Mouse (Mus musculus) hindbrain, embryonic 16.5 days (tissue): ENCODE measurements around the gene Ube2e2. TPM values are rescaled to one million over a fixed set of nuclear protein-coding genes. Genes with fewer than 3 reads are reported as not detected.

ENCODE experiments used
- ATAC-seq: fragments of 200-750 bp; cut with Nextera tagmentation; 2 replicates; pipeline ENCODE4 v1.8.0; 2017; ENCODE audit warnings: moderate TSS enrichment, moderate library complexity
- H3K27ac ChIP-seq: fragments of 300-500 bp; sonication (generic); 2 replicates; pipeline ENCODE4 v1.5.1; 2014; ENCODE audit warnings: low read depth, mild to moderate bottlenecking, control low read depth, low read length, moderate library complexity
- H3K27me3 ChIP-seq: fragments of 300-500 bp; sonication (generic); replicated peaks from 2 replicates; pipeline ENCODE4 v1.6.1; 2014; ENCODE audit warnings: low read length; ENCODE audit not compliant: control insufficient read depth, insufficient read depth
- H3K36me3 ChIP-seq: fragments of 300-500 bp; sonication (generic); 2 replicates; pipeline ENCODE4 v1.6.1; 2014; ENCODE audit warnings: mild to moderate bottlenecking, low read length, moderate library complexity, mixed read lengths; ENCODE audit not compliant: control insufficient read depth, insufficient read depth
- H3K4me1 ChIP-seq: fragments of 300-500 bp; sonication (generic); 2 replicates; pipeline ENCODE4 v1.6.1; 2014; ENCODE audit warnings: low read depth, low read length; ENCODE audit not compliant: control insufficient read depth, insufficient read depth
- H3K4me2 ChIP-seq: fragments of 300-500 bp; sonication (generic); 2 replicates; pipeline ENCODE4 v1.6.1; 2014; ENCODE audit warnings: mild to moderate bottlenecking, low read length, control low read depth, moderate library complexity
- H3K4me3 ChIP-seq: fragments of 300-500 bp; sonication (generic); 2 replicates; pipeline ENCODE4 v1.5.1; 2014; ENCODE audit warnings: mild to moderate bottlenecking, low read length, control low read depth, moderate library complexity
- H3K9ac ChIP-seq: fragments of 300-500 bp; sonication (generic); 2 replicates; pipeline ENCODE4 v1.6.1; 2014; ENCODE audit warnings: low read depth, mild to moderate bottlenecking, control low read depth, low read length, moderate library complexity
- H3K9me3 ChIP-seq: fragments of 300-500 bp; sonication (generic); 2 replicates; pipeline ENCODE4 v1.6.1; 2014; ENCODE audit warnings: mild to moderate bottlenecking, low read length, moderate library complexity; ENCODE audit not compliant: control insufficient read depth
- WGBS: fragments of 180-500 bp; shearing (Covaris S2); extraction: QIAGEN DNeasy Blood & Tissue Kit; methylation state at CpG from one replicate; pipeline ENCODE4 v1.1.7; 2014; 5-methylcytosine and 5-hydroxymethylcytosine counted together
- polyA plus RNA-seq: library from polyadenylated mRNA; unstranded; fragments of >200 nt; fragmentation: Nextera tagmentation; extraction: Ambion mirVana; gene quantifications from 2 replicates; pipeline ENCODE4 v1.2.1, GENCODE M21; 2015

Ube2e2 gene
- polyA plus RNA-seq: 145 and 157 TPM in 2 replicates

GRCm38 (mm10) chr14:18893947-18894445, at the start of gene Ube2e2:
TSS of gene Ube2e2 (minus strand) at chr14:18894267.
- peak within 1 kb of the TSS; percentile 91 for H3K9ac ChIP-seq
- WGBS: under 1% methylated on average over 15 of the region's 22 CpGs

GRCm38 (mm10) chr14:18940068-18940467, 46.0 kb upstream of the Ube2e2 start:
- Histone ChIP-seq H3K4me3 (no peak overlapping the region), H3K4me2 (no peak overlapping the region), H3K9me3 (no peaks in the 10 kb centered on the region), H3K27me3 (no peaks in the 10 kb centered on the region), H3K4me1 (no peaks in the 10 kb centered on the region), H3K27ac (no peak overlapping the region), H3K9ac (no peak overlapping the region), H3K36me3 (no peaks in the 10 kb centered on the region)
- no peak for ATAC-seq

More at GRCm38 (mm10) chr14:18893947-18894445, at the start of gene Ube2e2:
- peak within 1 kb of the TSS; percentile 78 for H3K4me2 ChIP-seq
- no peaks in the 10 kb centered on the region; the same call in 1 of the 2 replicates for H3K9me3 ChIP-seq
- H3K36me3 ChIP-seq: no peaks in the 10 kb centered on the region
- H3K27me3 ChIP-seq: no peaks in the 10 kb centered on the region
- peak; percentile 79; the same call in 1 of the 2 replicates for ATAC-seq
- peak within 1 kb of the TSS; percentile 90 for H3K27ac ChIP-seq
- peak within 1 kb of the TSS; percentile 81 for H3K4me3 ChIP-seq
- peaks cover 3% of the 10 kb centered on the region; the same call in 1 of the 2 replicates for H3K4me1 ChIP-seq

- Histone ChIP-seq H3K36me3 (no peaks in the 10 kb centered on the region), H3K4me2 (no peak overlapping the region), H3K9me3 (no peaks in the 10 kb centered on the region), H3K27me3 (no peaks in the 10 kb centered on the region), H3K4me1 (no peaks in the 10 kb centered on the region), H3K4me3 (no peak overlapping the region), H3K27ac (no peak overlapping the region), H3K9ac (no peak overlapping the region)
- ATAC-seq: no peak
These were observed 9.5 kb upstream of the Ube2e2 start for GRCm38 (mm10) chr14:18903553-18903952.

GRCm38 (mm10) chr14:18893121-18893946, 733 bp downstream of the Ube2e2 start:
- Histone ChIP-seq H3K4me1 (peaks cover 3% of the 10 kb centered on the region; the same call in 1 of the 2 replicates), H3K4me3 (peak overlapping the region; percentile 81), H3K4me2 (peak overlapping the region; percentile 78), H3K9ac (peak overlapping the region; percentile 91), H3K27ac (peak overlapping the region; percentile 90), H3K9me3 (no peaks in the 10 kb centered on the region; the same call in 1 of the 2 replicates), H3K36me3 (no peaks in the 10 kb centered on the region), H3K27me3 (no peaks in the 10 kb centered on the region)
- WGBS: under 1% methylated on average over 45 of the region's 116 CpGs
- ATAC-seq: peak; percentile 94

GRCm38 (mm10) chr14:18889571-18889970, 4.5 kb downstream of the Ube2e2 start:
- Histone ChIP-seq H3K4me1 (peaks cover 3% of the 10 kb centered on the region; the same call in 1 of the 2 replicates), H3K27ac (no peak overlapping the region), H3K9ac (no peak overlapping the region), H3K4me2 (no peak overlapping the region), H3K9me3 (no peaks in the 10 kb centered on the region), H3K27me3 (no peaks in the 10 kb centered on the region), H3K4me3 (no peak overlapping the region), H3K36me3 (no peaks in the 10 kb centered on the region)
- ATAC-seq: no peak
- 88% methylated on average over 5 of the region's 5 CpGs for WGBS

- H3K27ac ChIP-seq: no peak overlapping the region
- no peak overlapping the region for H3K4me3 ChIP-seq
- H3K27me3 ChIP-seq: no peaks in the 10 kb centered on the region
- H3K4me2 ChIP-seq: no peak overlapping the region
- no peaks in the 10 kb centered on the region for H3K4me1 ChIP-seq
- no peaks in the 10 kb centered on the region for H3K9me3 ChIP-seq
- 93% methylated on average over 1 of the region's 1 CpGs for WGBS
- H3K9ac ChIP-seq: no peak overlapping the region
- H3K36me3 ChIP-seq: no peaks in the 10 kb centered on the region
- 0 out of 2 replicates have a peak, but pooled peaks have one; percentile 24 for ATAC-seq
These were observed 11.6 kb downstream of the Ube2e2 start for GRCm38 (mm10) chr14:18882493-18882892.

GRCm38 (mm10) chr14:18870716-18871115, 23.4 kb downstream of the Ube2e2 start:
- 79% methylated on average over 1 of the region's 1 CpGs for WGBS
- H3K4me2 ChIP-seq: no peak overlapping the region
- ATAC-seq: no peak
- H3K4me3 ChIP-seq: no peak overlapping the region
- H3K36me3 ChIP-seq: no peaks in the 10 kb centered on the region
- no peak overlapping the region for H3K9ac ChIP-seq
- H3K4me1 ChIP-seq: no peaks in the 10 kb centered on the region
- H3K27me3 ChIP-seq: no peaks in the 10 kb centered on the region
- peaks cover 6% of the 10 kb centered on the region for H3K9me3 ChIP-seq
- no peak overlapping the region for H3K27ac ChIP-seq

- no peak overlapping the region for H3K27ac ChIP-seq
- no peak overlapping the region for H3K9ac ChIP-seq
- 94% methylated on average over 1 of the region's 1 CpGs for WGBS
- no peaks in the 10 kb centered on the region for H3K9me3 ChIP-seq
- ATAC-seq: no peak
- no peaks in the 10 kb centered on the region for H3K4me1 ChIP-seq
- H3K36me3 ChIP-seq: no peaks in the 10 kb centered on the region
- no peak overlapping the region for H3K4me2 ChIP-seq
- H3K4me3 ChIP-seq: no peak overlapping the region
- H3K27me3 ChIP-seq: no peaks in the 10 kb centered on the region
These were observed 65.4 kb downstream of the Ube2e2 start for GRCm38 (mm10) chr14:18828661-18829060.

- H3K27me3 ChIP-seq: no peaks in the 10 kb centered on the region
- H3K4me3 ChIP-seq: no peak overlapping the region
- H3K36me3 ChIP-seq: no peaks in the 10 kb centered on the region
- no peak for ATAC-seq
- no peaks in the 10 kb centered on the region for H3K4me1 ChIP-seq
- H3K9ac ChIP-seq: no peak overlapping the region
- H3K9me3 ChIP-seq: no peaks in the 10 kb centered on the region
- no peak overlapping the region for H3K4me2 ChIP-seq
- H3K27ac ChIP-seq: no peak overlapping the region
These were observed 67.3 kb downstream of the Ube2e2 start for GRCm38 (mm10) chr14:18826753-18827152.
